Mouse (Mus musculus): ENCODE data around the gene Afg1l.

Gene Afg1l

GRCm38 (mm10) chr10:42294392-42294791, 184.0 kb downstream of the Afg1l start:
- no peak for DNase-seq

GRCm38 (mm10) chr10:42293877-42294276, 184.5 kb downstream of the Afg1l start:
- DNase-seq = no peak

- DNase-seq = peak; percentile 72
Observed at GRCm38 (mm10) chr10:42291360-42291759, 187.0 kb downstream of the Afg1l start.

- DNase-seq = no peak
Observed at GRCm38 (mm10) chr10:42287666-42288065, 190.7 kb downstream of the Afg1l start.

GRCm38 (mm10) chr10:42278307-42278850, 200.0 kb downstream of the Afg1l start:
- no peak for DNase-seq

GRCm38 (mm10) chr10:42277476-42278306, 200.7 kb downstream of the Afg1l start:
- DNase-seq = peak; percentile 99

- peak; percentile 92 for DNase-seq
Observed at GRCm38 (mm10) chr10:42276507-42277345, 201.6 kb downstream of the Afg1l start, which contains the start of gene Foxo3. TSS of gene Foxo3 (minus strand) at chr10:42276755.

- DNase-seq = peak; percentile 75
Observed at GRCm38 (mm10) chr10:42275871-42276501, 202.4 kb downstream of the Afg1l start.

- peak; percentile 53 for DNase-seq
Observed at GRCm38 (mm10) chr10:42275401-42275870, 202.9 kb downstream of the Afg1l start.

GRCm38 (mm10) chr10:42274712-42275400, 203.5 kb downstream of the Afg1l start:
- DNase-seq = peak; percentile 34

- DNase-seq = peak; percentile 89
Observed at GRCm38 (mm10) chr10:42273760-42274691, 204.3 kb downstream of the Afg1l start.

- no peak for DNase-seq
Observed at GRCm38 (mm10) chr10:42273403-42273759, 205.0 kb downstream of the Afg1l start.

- DNase-seq = no peak
Observed at GRCm38 (mm10) chr10:42271454-42272230, 206.7 kb downstream of the Afg1l start.

- peak; percentile 94 for DNase-seq
Observed at GRCm38 (mm10) chr10:42270277-42271083, 207.9 kb downstream of the Afg1l start.

GRCm38 (mm10) chr10:42269281-42270025, 208.9 kb downstream of the Afg1l start:
- peak; percentile 69 for DNase-seq

- peak; percentile 85 for DNase-seq
Observed at GRCm38 (mm10) chr10:42267811-42268545, 210.4 kb downstream of the Afg1l start.

GRCm38 (mm10) chr10:42265021-42265689, 213.2 kb downstream of the Afg1l start:
- peak; percentile 57 for DNase-seq

Measured in kidney, adult 9 months (tissue).